Mouse (Mus musculus) erythroblast, embryonic 14.5 days (primary cell): ENCODE data around the gene Rock2.

Experiments
- GATA1 ChIP-seq: IDR thresholded peaks from 2 replicates; pipeline ENCODE4 v1.6.1; 2012; ENCODE audit warnings: low read length, inconsistent platforms, mixed read lengths
- TAL1 ChIP-seq: IDR thresholded peaks from 3 replicates; pipeline ENCODE4 v1.6.1; 2012; ENCODE audit warnings: low read length, inconsistent platforms, mixed read lengths

DNA sequence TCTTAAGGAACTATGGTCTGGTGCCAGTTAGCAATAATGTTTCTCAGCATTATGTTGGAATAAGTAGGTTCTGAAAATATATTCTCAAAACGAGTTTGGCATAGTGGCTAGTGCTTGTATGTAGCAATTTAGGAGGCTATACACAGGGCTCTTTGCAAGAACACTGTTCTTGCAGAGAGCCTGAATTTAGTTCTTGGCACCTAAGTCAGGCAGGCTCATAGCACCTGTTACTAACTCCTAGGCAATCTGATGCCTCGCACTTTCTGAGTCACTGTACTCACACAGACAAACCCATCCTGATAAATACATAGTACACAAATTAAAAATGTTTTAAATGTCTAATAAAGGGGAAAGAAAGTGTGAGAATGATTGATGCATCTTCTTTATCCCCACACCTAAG lies 33.2 kb downstream of the Rock2 start:
- no peak for TF ChIP-seq TAL1
- TF ChIP-seq GATA1: no peak
